Mouse (Mus musculus): ENCODE results near the gene Nrd1. TPM values are rescaled to one million over a fixed set of nuclear protein-coding genes. Genes with fewer than 3 reads are reported as not detected.

Nrd1 gene
- polyA plus RNA-seq, 1 experiment: 214 TPM

GRCm38 (mm10) chr4:109089171-109089570 is 88.7 kb downstream of the Nrd1 start:
- H3K27ac ChIP-seq (ENCODE audit: insufficient read depth, low read length): no peak overlapping the region
- H3K4me1 ChIP-seq (ENCODE audit: control insufficient read depth, insufficient read depth, low read length): no peaks in the 10 kb centered on the region
- no peak for TF ChIP-seq POLR2A (IDR thresholded peaks at IDR 0.05; ENCODE audit: low read depth, low read length)
- TF ChIP-seq CTCF (IDR thresholded peaks at IDR 0.05; ENCODE audit: borderline replicate concordance, insufficient read depth, low read length): no peak
- H3K4me3 ChIP-seq (ENCODE audit: insufficient read depth, low read length): no peak overlapping the region

- H3K4me1 ChIP-seq (ENCODE audit: control insufficient read depth, insufficient read depth, low read length): no peaks in the 10 kb centered on the region
- H3K27ac ChIP-seq (ENCODE audit: insufficient read depth, low read length): no peak overlapping the region
- no peak for TF ChIP-seq CTCF (IDR thresholded peaks at IDR 0.05; ENCODE audit: borderline replicate concordance, insufficient read depth, low read length)
- TF ChIP-seq POLR2A (IDR thresholded peaks at IDR 0.05; ENCODE audit: low read depth, low read length): no peak
- no peak overlapping the region for H3K4me3 ChIP-seq (ENCODE audit: insufficient read depth, low read length)
Measured at GRCm38 (mm10) chr4:109089999-109090398, 89.5 kb downstream of the Nrd1 start.

- Histone ChIP-seq H3K4me1 (ENCODE audit: control insufficient read depth, insufficient read depth, low read length) (no peaks in the 10 kb centered on the region), H3K4me3 (ENCODE audit: insufficient read depth, low read length) (no peak overlapping the region), H3K27ac (ENCODE audit: insufficient read depth, low read length) (no peak overlapping the region)
- no peak for TF ChIP-seq CTCF (IDR thresholded peaks at IDR 0.05; ENCODE audit: borderline replicate concordance, insufficient read depth, low read length)
- TF ChIP-seq POLR2A (IDR thresholded peaks at IDR 0.05; ENCODE audit: low read depth, low read length): no peak
Measured at GRCm38 (mm10) chr4:109091241-109091777, 90.9 kb downstream of the Nrd1 start.

- H3K4me1 ChIP-seq (ENCODE audit: control insufficient read depth, insufficient read depth, low read length): no peaks in the 10 kb centered on the region
- no peak overlapping the region for H3K4me3 ChIP-seq (ENCODE audit: insufficient read depth, low read length)
- no peak for TF ChIP-seq CTCF (IDR thresholded peaks at IDR 0.05; ENCODE audit: borderline replicate concordance, insufficient read depth, low read length)
- no peak for TF ChIP-seq POLR2A (IDR thresholded peaks at IDR 0.05; ENCODE audit: low read depth, low read length)
- H3K27ac ChIP-seq (ENCODE audit: insufficient read depth, low read length): no peak overlapping the region
Measured at GRCm38 (mm10) chr4:109092344-109092743, 91.9 kb downstream of the Nrd1 start.

GRCm38 (mm10) chr4:109094269-109094668 is 93.8 kb downstream of the Nrd1 start:
- TF ChIP-seq POLR2A (IDR thresholded peaks at IDR 0.05; ENCODE audit: low read depth, low read length): no peak
- no peak for TF ChIP-seq CTCF (IDR thresholded peaks at IDR 0.05; ENCODE audit: borderline replicate concordance, insufficient read depth, low read length)
- Histone ChIP-seq H3K4me1 (ENCODE audit: control insufficient read depth, insufficient read depth, low read length) (no peaks in the 10 kb centered on the region), H3K27ac (ENCODE audit: insufficient read depth, low read length) (no peak overlapping the region), H3K4me3 (ENCODE audit: insufficient read depth, low read length) (no peak overlapping the region)

GRCm38 (mm10) chr4:109098861-109099260 is 98.4 kb downstream of the Nrd1 start:
- peaks cover 3% of the 10 kb centered on the region; the same call in 1 of the 2 replicates for H3K4me1 ChIP-seq (ENCODE audit: control insufficient read depth, insufficient read depth, low read length)

GRCm38 (mm10) chr4:109102574-109102973 is 102.1 kb downstream of the Nrd1 start:
- H3K4me1 ChIP-seq (ENCODE audit: control insufficient read depth, insufficient read depth, low read length): peaks cover 9% of the 10 kb centered on the region; the same call in 1 of the 2 replicates
- H3K27ac ChIP-seq (ENCODE audit: insufficient read depth, low read length): no peak overlapping the region
- H3K4me3 ChIP-seq (ENCODE audit: insufficient read depth, low read length): no peak overlapping the region
- TF ChIP-seq POLR2A (IDR thresholded peaks at IDR 0.05; ENCODE audit: low read depth, low read length) (no peak), CTCF (IDR thresholded peaks at IDR 0.05; ENCODE audit: borderline replicate concordance, insufficient read depth, low read length) (no peak)

More at GRCm38 (mm10) chr4:109098861-109099260, 98.4 kb downstream of the Nrd1 start:
- no peak for TF ChIP-seq POLR2A (IDR thresholded peaks at IDR 0.05; ENCODE audit: low read depth, low read length)
- TF ChIP-seq CTCF (IDR thresholded peaks at IDR 0.05; ENCODE audit: borderline replicate concordance, insufficient read depth, low read length): no peak
- no peak overlapping the region for H3K4me3 ChIP-seq (ENCODE audit: insufficient read depth, low read length)
- no peak overlapping the region for H3K27ac ChIP-seq (ENCODE audit: insufficient read depth, low read length)

- Histone ChIP-seq H3K4me1 (ENCODE audit: control insufficient read depth, insufficient read depth, low read length) (peaks cover 9% of the 10 kb centered on the region; the same call in 1 of the 2 replicates), H3K27ac (ENCODE audit: insufficient read depth, low read length) (no peak overlapping the region), H3K4me3 (ENCODE audit: insufficient read depth, low read length) (no peak overlapping the region)
- TF ChIP-seq POLR2A (IDR thresholded peaks at IDR 0.05; ENCODE audit: low read depth, low read length) (no peak), CTCF (IDR thresholded peaks at IDR 0.05; ENCODE audit: borderline replicate concordance, insufficient read depth, low read length) (no peak)
Measured at GRCm38 (mm10) chr4:109103145-109103883, 102.9 kb downstream of the Nrd1 start.

GRCm38 (mm10) chr4:109105254-109105653 is 104.8 kb downstream of the Nrd1 start:
- H3K4me3 ChIP-seq (ENCODE audit: insufficient read depth, low read length): no peak overlapping the region
- peaks cover 12% of the 10 kb centered on the region for H3K4me1 ChIP-seq (ENCODE audit: control insufficient read depth, insufficient read depth, low read length)
- TF ChIP-seq CTCF (IDR thresholded peaks at IDR 0.05; ENCODE audit: borderline replicate concordance, insufficient read depth, low read length) (no peak), POLR2A (IDR thresholded peaks at IDR 0.05; ENCODE audit: low read depth, low read length) (no peak)
- no peak overlapping the region for H3K27ac ChIP-seq (ENCODE audit: insufficient read depth, low read length)

- no peak for TF ChIP-seq CTCF (IDR thresholded peaks at IDR 0.05; ENCODE audit: borderline replicate concordance, insufficient read depth, low read length)
- no peak for TF ChIP-seq POLR2A (IDR thresholded peaks at IDR 0.05; ENCODE audit: low read depth, low read length)
- Histone ChIP-seq H3K27ac (ENCODE audit: insufficient read depth, low read length) (no peak overlapping the region), H3K4me1 (ENCODE audit: control insufficient read depth, insufficient read depth, low read length) (peaks cover 12% of the 10 kb centered on the region), H3K4me3 (ENCODE audit: insufficient read depth, low read length) (no peak overlapping the region)
Measured at GRCm38 (mm10) chr4:109106034-109106433, 105.6 kb downstream of the Nrd1 start.
